Mouse (Mus musculus): ENCODE measurements around the gene Nrm. TPM values are rescaled to one million over a fixed set of nuclear protein-coding genes. Genes with fewer than 3 reads are reported as not detected.

The Nrm gene
- total and polyA plus RNA-seq, 3 experiments: 11.1 to 49.9 TPM; not detected in 1

GRCm38 (mm10) chr17:35850974-35851373 lies 10.1 kb upstream of the Nrm start (continued):
- TF ChIP-seq MEF2A (IDR thresholded peaks at IDR 0.05; ENCODE audit: extremely low read depth, insufficient replicate concordance, low read depth, low read length, poor library complexity, severe bottlenecking) (no peak), UBTF (IDR thresholded peaks at IDR 0.05; ENCODE audit: borderline replicate concordance, insufficient read depth, low read depth, low read length) (peak; percentile 24; the same call in 1 of the 2 replicates), POLR2AphosphoS5 (IDR thresholded peaks at IDR 0.05; ENCODE audit: borderline replicate concordance, low read depth, low read length) (no peak), MYB (IDR thresholded peaks at IDR 0.05; ENCODE audit: low read depth, low read length) (no peak), NRF1 (IDR thresholded peaks at IDR 0.05; ENCODE audit: insufficient read depth, low read depth, low read length, poor library complexity, severe bottlenecking) (peak; percentile 3; the same call in 1 of the 2 replicates), ZC3H11A (IDR thresholded peaks at IDR 0.05; ENCODE audit: low read depth, low read length) (no peak; the same call in 1 of the 2 replicates), NELFE (IDR thresholded peaks at IDR 0.05; ENCODE audit: low read depth, low read length) (no peak), MXI1 (IDR thresholded peaks at IDR 0.05; ENCODE audit: low read depth, low read length) (peak; percentile 51), KAT2A (conservative IDR thresholded peaks at IDR 0.05; ENCODE audit: low read depth, low read length) (no peak), USF1 (IDR thresholded peaks at IDR 0.05; ENCODE audit: low read depth, low read length) (no peak), POLR2A (IDR thresholded peaks at IDR 0.05; ENCODE audit: control insufficient read depth in 1 of 2, insufficient read depth in 1 of 2, low read depth in 1 of 2, low read length in 2 of 2, poor library complexity in 1 of 2) (peak in 1 of 2 experiments; percentile 37; a peak in 1 of 4 replicates), ETS1 (IDR thresholded peaks at IDR 0.05; ENCODE audit: low read depth, low read length) (peak; percentile 88), E2F4 (IDR thresholded peaks at IDR 0.05; ENCODE audit: borderline replicate concordance, low read depth, low read length) (no peak), GABPA (IDR thresholded peaks at IDR 0.05; ENCODE audit: low read depth, low read length) (no peak), ZMIZ1 (IDR thresholded peaks at IDR 0.05; ENCODE audit: low read depth, low read length) (0 out of 2 replicates have a peak, but pooled peaks have one; percentile 27), TCF12 (IDR thresholded peaks at IDR 0.05; ENCODE audit: low read depth, low read length) (peak; percentile 98), TAL1 (IDR thresholded peaks at IDR 0.05; ENCODE audit: low read length) (peak; percentile 99), MAFK (IDR thresholded peaks at IDR 0.05; ENCODE audit: borderline replicate concordance, low read depth, low read length) (0 out of 2 replicates have a peak, but pooled peaks have one; percentile 13), POLR2AphosphoS2 (IDR thresholded peaks at IDR 0.05; ENCODE audit: low read length) (0 out of 2 replicates have a peak, but pooled peaks have one; percentile 30), ELF1 (IDR thresholded peaks at IDR 0.05; ENCODE audit: low read depth, low read length) (0 out of 2 replicates have a peak, but pooled peaks have one; percentile 43), HCFC1 (IDR thresholded peaks at IDR 0.05; ENCODE audit: low read depth, low read length) (peak; percentile 54)

GRCm38 (mm10) chr17:35859371-35859770 lies 1.7 kb upstream of the Nrm start:
- Histone ChIP-seq H3K9me3 (replicated peaks; ENCODE audit: insufficient read depth, low read length) (no peaks in the 10 kb centered on the region), H3K79me2 (ENCODE audit: control insufficient read depth, insufficient read depth, low read length, poor library complexity) (no peaks in the 10 kb centered on the region; the same call in 1 of the 2 replicates), H3K4me3 (ENCODE audit: control insufficient read depth in 1 of 2, insufficient read depth in 1 of 2, low read depth in 2 of 2, low read length in 2 of 2) (no peak overlapping the region), H3K36me3 (ENCODE audit: control insufficient read depth in 1 of 2, insufficient read depth in 2 of 2, low read length in 2 of 2) (peaks cover 3 to 14% of the 10 kb centered on the region in 2 experiments; a peak in 3 of 4 replicates), H3K27me3 (ENCODE audit: control insufficient read depth in 1 of 2, insufficient read depth in 2 of 2, low read length in 2 of 2) (no peaks in the 10 kb centered on the region), H3K27ac (ENCODE audit: control insufficient read depth, low read depth, low read length) (no peak overlapping the region), H3K9ac (ENCODE audit: control insufficient read depth, low read depth, low read length, poor library complexity, severe bottlenecking) (no peak overlapping the region), H3K4me1 (ENCODE audit: control insufficient read depth in 1 of 2, insufficient read depth in 2 of 2, low read length in 2 of 2) (peaks cover 3 to 20% of the 10 kb centered on the region in 2 experiments; a peak in 3 of 4 replicates)
- TF ChIP-seq NRF1 (IDR thresholded peaks at IDR 0.05; ENCODE audit: insufficient read depth, low read depth, low read length, poor library complexity, severe bottlenecking) (no peak), JUND (IDR thresholded peaks at IDR 0.05; ENCODE audit: low read depth, low read length) (no peak), EP300 (IDR thresholded peaks at IDR 0.05; ENCODE audit: low read depth in 1 of 2, low read length in 2 of 2) (no peak), USF1 (IDR thresholded peaks at IDR 0.05; ENCODE audit: low read depth, low read length) (no peak), USF2 (IDR thresholded peaks at IDR 0.05; ENCODE audit: borderline replicate concordance in 1 of 2, insufficient read depth in 1 of 2, low read depth in 1 of 2, low read length in 2 of 2) (no peak), UBTF (IDR thresholded peaks at IDR 0.05; ENCODE audit: borderline replicate concordance, insufficient read depth, low read depth, low read length) (no peak), POLR2AphosphoS2 (IDR thresholded peaks at IDR 0.05; ENCODE audit: low read length) (no peak), CTCF (IDR thresholded peaks at IDR 0.05 in 2 of 3, conservative IDR thresholded peaks at IDR 0.05 in 1 of 3; ENCODE audit: control insufficient read depth in 1 of 3, insufficient read depth in 1 of 3, low read depth in 2 of 3, low read length in 3 of 3, poor library complexity in 1 of 3, severe bottlenecking in 1 of 3) (no peak), ZNF384 (IDR thresholded peaks at IDR 0.05; ENCODE audit: low read depth, low read length) (no peak), ZKSCAN1 (IDR thresholded peaks at IDR 0.05; ENCODE audit: low read depth, low read length) (no peak), MYB (IDR thresholded peaks at IDR 0.05; ENCODE audit: low read depth, low read length) (no peak)
- DNase-seq (ENCODE audit: low read depth, low spot score): peak; percentile 54

Data from MEL (cell line).